Mouse (Mus musculus) olfactory bulb, adult 2 months (tissue): ENCODE measurements around the gene Tbr1.

Experiments
- CTCF ChIP-seq: fragments of 200-500 bp; IDR thresholded peaks from 2 replicates; pipeline ENCODE4 v1.5.1; 2012; ENCODE audit warnings: low read depth, mild to moderate bottlenecking, low read length, moderate library complexity; ENCODE audit not compliant: insufficient read depth
- POLR2A ChIP-seq: fragments of 200-500 bp; IDR thresholded peaks from 2 replicates; pipeline ENCODE4 v1.6.1; 2012; ENCODE audit warnings: mild to moderate bottlenecking, low read depth, low read length, moderate library complexity; ENCODE audit not compliant: insufficient read depth

DNA sequence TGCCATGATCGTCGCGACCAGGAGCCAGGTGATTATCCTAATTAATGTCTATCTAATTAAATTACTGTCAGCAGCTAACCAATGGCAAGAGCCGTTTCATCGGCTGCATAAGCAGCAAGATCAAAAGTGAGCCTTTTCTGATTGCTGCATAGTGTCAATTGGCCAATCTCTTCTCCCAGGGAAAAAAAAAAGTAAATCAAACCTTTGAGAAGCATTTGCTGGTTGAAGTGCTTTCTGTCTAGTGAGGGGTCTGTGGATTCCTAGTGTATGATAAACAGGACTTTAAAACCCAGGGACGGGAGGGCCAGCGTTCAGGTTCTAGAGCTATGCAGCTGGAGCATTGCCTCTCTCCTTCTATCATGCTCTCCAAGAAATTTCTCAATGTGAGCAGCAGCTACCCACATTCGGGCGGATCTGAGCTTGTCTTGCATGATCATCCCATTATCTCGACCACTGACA is 1.7 kb downstream of the Tbr1 start:
- no peak for TF ChIP-seq CTCF
- no peak for TF ChIP-seq POLR2A
